Comparison of ENCODE assay signal across 8 mouse cellular contexts in the genomic region with DNA sequence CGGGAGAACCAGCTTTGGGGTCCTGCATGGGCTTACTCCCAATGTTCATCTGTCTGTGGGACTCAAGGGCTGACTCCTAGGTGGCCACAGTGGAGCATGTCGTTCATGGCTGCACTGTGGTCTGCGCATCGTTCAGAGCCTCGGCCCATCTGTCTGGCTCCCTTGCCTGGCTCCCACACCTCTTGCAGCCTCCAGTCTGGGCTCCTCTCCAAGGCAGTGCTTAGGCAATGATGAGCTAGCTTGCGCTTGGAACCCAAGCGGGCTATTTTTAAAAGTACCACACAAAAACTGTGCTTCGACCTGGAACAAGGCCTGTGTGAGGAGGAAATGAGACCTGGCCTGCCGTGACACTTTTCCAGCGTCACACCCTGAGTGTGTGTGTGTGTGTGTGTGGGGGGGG. TPM values are rescaled to one million over a fixed set of nuclear protein-coding genes. Genes with fewer than 3 reads are reported as not detected.
A peak's percentile ranks its signal among the peaks of the same experiment; 100 is the strongest.
DNase-seq lines count a peak whose midpoint lies in the region; ATAC-seq and TF ChIP-seq lines count a peak whose summit lies in the region.

No protein-coding gene starts in this region.

- TF ChIP-seq CTCF in olfactory bulb, adult 2 months (IDR thresholded peaks at IDR 0.05; ENCODE audit: insufficient read depth, low read depth, low read length): no peak

- 69% methylated on average over 10 of the region's 10 CpGs for WGBS in neural tube, embryonic 15.5 days
- 19% methylated on average over 10 of the region's 10 CpGs for WGBS in olfactory bulb, adult 2 months

- H3K9me3 ChIP-seq in neural tube, embryonic 15.5 days (replicated peaks): no peaks in the 10 kb centered on the region

- no peak overlapping the region for H3K4me3 ChIP-seq in neural tube, embryonic 15.5 days (replicated peaks)
- no peak overlapping the region for H3K4me3 ChIP-seq in olfactory bulb, adult 2 months (ENCODE audit: insufficient read depth, low read depth, low read length)

- H3K36me3 ChIP-seq in neural tube, embryonic 15.5 days: no peaks in the 10 kb centered on the region

- no peaks in the 10 kb centered on the region for H3K27me3 ChIP-seq in neural tube, embryonic 15.5 days (replicated peaks)

- no peak overlapping the region for H3K4me2 ChIP-seq in neural tube, embryonic 15.5 days

- no peak overlapping the region for H3K9ac ChIP-seq in neural tube, embryonic 15.5 days (replicated peaks)

- no peak for DNase-seq in neural tube, embryonic 10.5 days (ENCODE audit: extremely low spot score, low spot score)
- peak; percentile 59 to 65 for DNase-seq in frontal cortex, postnatal 10 days (ENCODE audit: low spot score in 2 of 2)
- DNase-seq in layer of hippocampus, adult 8-10 months (ENCODE audit: low spot score in 2 of 2): peak; percentile 82 to 85
- no peak for DNase-seq in spleen, adult 18-20 months
- no peak for DNase-seq in T-cell, adult 2 months (ENCODE audit: low spot score)

- no peaks in the 10 kb centered on the region for H3K4me1 ChIP-seq in neural tube, embryonic 15.5 days
- peaks cover 17% of the 10 kb centered on the region for H3K4me1 ChIP-seq in olfactory bulb, adult 2 months (ENCODE audit: control insufficient read depth, insufficient read depth, low read length)

- 0 out of 2 replicates have a peak overlapping the region, but pooled peaks have one; percentile 41 for H3K27ac ChIP-seq in neural tube, embryonic 15.5 days (replicated peaks)
- peak overlapping the region; percentile 73 for H3K27ac ChIP-seq in olfactory bulb, adult 2 months (ENCODE audit: insufficient read depth, low read depth, low read length)

- ATAC-seq in neural tube, embryonic 15.5 days (ENCODE audit: low FRiP score): no peak
- no peak for ATAC-seq in monocyte, adult 5-6 weeks (replicated peaks; ENCODE audit: insufficient number of reproducible peaks, low FRiP score, low TSS enrichment, poor library complexity, severe bottlenecking)

- no peak for TF ChIP-seq POLR2A in olfactory bulb, adult 2 months (IDR thresholded peaks at IDR 0.05; ENCODE audit: insufficient read depth, low read depth, low read length)

RNA-seq across cellular contexts. Expression of a gene that starts 21.7 kb away (rescaled TPM):
- 36.3 and 40.6 TPM in 2 replicates for polyA plus RNA-seq in neural tube, embryonic 15.5 days (2015; fragmentation: Nextera tagmentation; extraction: Ambion mirVana)
- 100 to 1,000 TPM; 155 to 178 (median 169) TPM for total RNA-seq in layer of hippocampus, adult 8-10 months (2022)
- polyA plus RNA-seq in olfactory bulb, adult 2 months (2012; ENCODE audit: insufficient read depth, insufficient read length, low replicate concordance, missing spikeins): not detected in 2 replicates
- total RNA-seq in monocyte, adult 5-6 weeks (2017): not detected in 3 replicates

RNA-seq across cellular contexts. Expression of a gene that starts 40.8 kb away (rescaled TPM):
- polyA plus RNA-seq in neural tube, embryonic 15.5 days (2015; fragmentation: Nextera tagmentation; extraction: Ambion mirVana): 144 and 147 TPM in 2 replicates
- total RNA-seq in layer of hippocampus, adult 8-10 months (2022): 10 to 100 TPM; 54.9 to 59.6 (median 56.3) TPM
- polyA plus RNA-seq in olfactory bulb, adult 2 months (2012; ENCODE audit: insufficient read depth, insufficient read length, low replicate concordance, missing spikeins): not detected in 2 replicates
- 66.5 to 111 TPM (median 103 TPM) in 3 replicates for total RNA-seq in monocyte, adult 5-6 weeks (2017)

Comparison
In these comparisons a context has a peak if more than half of its experiments do, and no peak if none do; other contexts are left out.
1. DNase-seq: peak in frontal cortex, postnatal 10 days (2 of 2) and layer of hippocampus, adult 8-10 months (2 of 2); none in neural tube, embryonic 10.5 days (single experiment), spleen, adult 18-20 months (0 of 2) and T-cell, adult 2 months (single experiment).
2. RNA of a gene that starts 21.7 kb away (total RNA-seq): 155 to 178 TPM in layer of hippocampus, adult 8-10 months; not detected in monocyte, adult 5-6 weeks; every median in the first group is over 100 times any median in the second.